Mouse (Mus musculus) liver, postnatal 0 days (tissue): ENCODE results near the gene C030005K15Rik. TPM values are rescaled to one million over a fixed set of nuclear protein-coding genes. Genes with fewer than 3 reads are reported as not detected.

Experiments used
- ATAC-seq: fragments of 200-750 bp; cut with Nextera tagmentation; 2 replicates; pipeline ENCODE4 v1.8.0; 2017; ENCODE audit warnings: mild to moderate bottlenecking, moderate library complexity
- DNase-seq: peaks from one replicate; pipeline ENCODE4 v3.0.0-alpha.2; 2016
- H3K27ac ChIP-seq: fragments of 300-500 bp; sonication (generic); 2 replicates; pipeline ENCODE4 v1.5.1; 2014; ENCODE audit warnings: antibody characterized with exemption, moderate library complexity, mild to moderate bottlenecking, low read depth
- H3K27me3 ChIP-seq: fragments of 300-500 bp; sonication (generic); 2 replicates; pipeline ENCODE4 v1.6.1; 2014; ENCODE audit warnings: low read length, control low read depth, mixed read lengths; ENCODE audit not compliant: insufficient read depth
- H3K36me3 ChIP-seq: fragments of 300-500 bp; sonication (generic); replicated peaks from 2 replicates; pipeline ENCODE4 v1.6.1; 2014; ENCODE audit warnings: mild to moderate bottlenecking, control low read depth, low read length, moderate library complexity, mixed read lengths; ENCODE audit not compliant: insufficient read depth
- H3K4me1 ChIP-seq: fragments of 300-500 bp; sonication (generic); 2 replicates; pipeline ENCODE4 v1.6.1; 2014; ENCODE audit warnings: antibody characterized with exemption, mild to moderate bottlenecking, control low read depth; ENCODE audit not compliant: insufficient read depth
- H3K4me2 ChIP-seq: fragments of 300-500 bp; sonication (generic); 2 replicates; pipeline ENCODE4 v1.6.1; 2014; ENCODE audit warnings: low read depth, mild to moderate bottlenecking, low read length, moderate library complexity, mixed read lengths
- H3K4me3 ChIP-seq: fragments of 300-500 bp; sonication (generic); 2 replicates; pipeline ENCODE4 v1.5.1; 2014; ENCODE audit warnings: low read depth, low read length
- H3K9ac ChIP-seq: fragments of 300-500 bp; sonication (generic); replicated peaks from 2 replicates; pipeline ENCODE4 v1.6.1; 2014; ENCODE audit warnings: mild to moderate bottlenecking, moderate library complexity
- H3K9me3 ChIP-seq: fragments of 300-500 bp; sonication (generic); 2 replicates; pipeline ENCODE4 v1.6.1; 2016; ENCODE audit warnings: mild to moderate bottlenecking, control low read depth, low read length, mixed read lengths
- CTCF ChIP-seq: sonication (generic); IDR thresholded peaks from 2 replicates; pipeline ENCODE4 v1.5.1; 2016; ENCODE audit warnings: antibody characterized with exemption, low read depth
- EP300 ChIP-seq: IDR thresholded peaks from 2 replicates; pipeline ENCODE4 v1.6.1; 2016; ENCODE audit warnings: antibody characterized with exemption, low read depth, mild to moderate bottlenecking
- WGBS: fragments of 180-500 bp; shearing (Covaris S2); extraction: QIAGEN DNeasy Blood & Tissue Kit; methylation state at CpG from one replicate; pipeline ENCODE4 v1.1.7; 2014; ENCODE audit not compliant: insufficient replicate concordance; 5-methylcytosine and 5-hydroxymethylcytosine counted together
- polyA plus RNA-seq: library from polyadenylated mRNA; unstranded; fragments of >200 nt; fragmentation: Nextera tagmentation; extraction: Ambion mirVana; gene quantifications from 2 replicates; pipeline ENCODE4 v1.2.1, GENCODE M21; 2015

The C030005K15Rik gene
- polyA plus RNA-seq, 1 experiment from 2014 or later, result not detected

- Histone ChIP-seq H3K36me3 (no peaks in the 10 kb centered on the region), H3K9me3 (no peaks in the 10 kb centered on the region), H3K27me3 (no peaks in the 10 kb centered on the region), H3K27ac (no peak overlapping the region), H3K4me1 (no peaks in the 10 kb centered on the region), H3K4me3 (no peak overlapping the region), H3K4me2 (no peak overlapping the region), H3K9ac (no peak overlapping the region)
- TF ChIP-seq CTCF, result no peak
- TF ChIP-seq EP300, result no peak
- no peak for ATAC-seq
- no peak for DNase-seq
- WGBS, result 61% methylated on average over 2 of the region's 2 CpGs
Measured at GRCm38 (mm10) chr10:97718021-97718420, 8.5 kb downstream of the C030005K15Rik start.

DNA sequence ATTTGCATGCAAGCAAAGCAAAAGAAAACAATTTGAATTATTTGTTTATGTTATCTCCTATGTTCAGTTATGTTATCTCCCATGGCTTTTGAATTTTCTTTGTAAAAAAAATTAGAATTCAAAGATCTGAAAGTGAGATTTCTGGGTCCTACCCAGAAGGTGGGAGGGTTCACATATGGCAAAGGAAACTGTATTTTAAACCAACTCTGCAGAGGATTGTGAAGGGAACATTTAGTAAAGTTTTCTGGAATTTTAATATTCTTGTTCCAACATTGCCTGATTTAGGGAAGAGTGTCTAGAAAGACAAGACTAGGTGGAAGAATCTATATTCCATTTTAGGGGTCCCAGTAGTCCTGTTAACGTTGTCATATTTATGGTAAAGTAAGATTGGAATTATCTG is 9.3 kb downstream of the C030005K15Rik start:
- no peaks in the 10 kb centered on the region for H3K4me1 ChIP-seq
- DNase-seq, result no peak
- H3K27ac ChIP-seq, result no peak overlapping the region
- H3K9ac ChIP-seq, result no peak overlapping the region
- ATAC-seq, result no peak
- H3K9me3 ChIP-seq, result no peaks in the 10 kb centered on the region
- H3K27me3 ChIP-seq, result no peaks in the 10 kb centered on the region
- H3K4me3 ChIP-seq, result no peak overlapping the region
- no peaks in the 10 kb centered on the region for H3K36me3 ChIP-seq
- 69% methylated on average over 1 of the region's 1 CpGs for WGBS
- H3K4me2 ChIP-seq, result no peak overlapping the region
- no peak for TF ChIP-seq CTCF
- TF ChIP-seq EP300, result no peak

DNA sequence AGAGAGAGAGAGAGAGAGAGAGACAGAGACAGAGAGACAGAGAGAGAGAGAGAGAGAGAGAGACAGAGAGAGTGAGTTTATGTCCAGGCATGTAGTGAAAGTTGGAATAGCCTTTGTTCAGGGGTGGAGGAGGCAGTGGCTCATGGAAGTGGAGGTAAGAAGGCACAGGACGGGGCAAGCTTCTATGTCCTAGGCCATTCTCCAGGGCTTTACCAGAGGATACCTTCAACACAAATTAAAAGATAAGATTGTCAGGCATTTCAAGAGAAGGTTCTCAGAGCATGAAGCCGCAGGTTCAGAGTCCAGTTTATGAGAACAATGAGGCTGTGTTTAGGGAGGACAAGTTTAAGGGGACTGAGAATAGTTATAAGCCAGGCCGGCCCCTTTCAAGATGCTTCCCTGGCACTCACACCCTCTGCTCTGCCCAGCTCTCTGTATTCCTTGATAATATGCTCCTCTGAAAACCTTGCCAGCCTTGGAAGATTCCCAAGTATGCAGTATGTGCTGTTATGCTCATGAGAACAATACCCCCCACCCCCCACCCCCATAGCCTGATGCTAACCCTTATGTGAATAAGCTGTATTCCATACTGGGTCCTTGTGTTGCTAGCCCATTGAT is 11.2 kb downstream of the C030005K15Rik start:
- Histone ChIP-seq H3K27ac (no peak overlapping the region), H3K36me3 (no peaks in the 10 kb centered on the region), H3K9ac (no peak overlapping the region), H3K4me1 (no peaks in the 10 kb centered on the region), H3K4me3 (no peak overlapping the region), H3K27me3 (no peaks in the 10 kb centered on the region), H3K9me3 (no peaks in the 10 kb centered on the region), H3K4me2 (no peak overlapping the region)
- ATAC-seq, result no peak
- no peak for TF ChIP-seq CTCF
- TF ChIP-seq EP300, result no peak
- WGBS, result 72% methylated on average over 3 of the region's 3 CpGs
- no peak for DNase-seq

GRCm38 (mm10) chr10:97714584-97714983 is 12.0 kb downstream of the C030005K15Rik start:
- Histone ChIP-seq H3K4me1 (no peaks in the 10 kb centered on the region), H3K27me3 (no peaks in the 10 kb centered on the region), H3K4me3 (no peak overlapping the region), H3K9ac (no peak overlapping the region), H3K9me3 (no peaks in the 10 kb centered on the region), H3K27ac (no peak overlapping the region), H3K36me3 (no peaks in the 10 kb centered on the region), H3K4me2 (no peak overlapping the region)
- ATAC-seq (no peak), DNase-seq (no peak)
- 68% methylated on average over 4 of the region's 4 CpGs for WGBS
- TF ChIP-seq EP300 (no peak), CTCF (no peak)

GRCm38 (mm10) chr10:97712687-97713086 is 13.9 kb downstream of the C030005K15Rik start:
- TF ChIP-seq EP300 (no peak), CTCF (peak; percentile 82)
- H3K27me3 ChIP-seq, result no peaks in the 10 kb centered on the region
- H3K4me3 ChIP-seq, result no peak overlapping the region
- no peaks in the 10 kb centered on the region for H3K9me3 ChIP-seq
- no peaks in the 10 kb centered on the region for H3K36me3 ChIP-seq
- no peak overlapping the region for H3K9ac ChIP-seq
- no peak overlapping the region for H3K4me2 ChIP-seq
- DNase-seq (no peak), ATAC-seq (no peak)
- no peak overlapping the region for H3K27ac ChIP-seq
- no peaks in the 10 kb centered on the region for H3K4me1 ChIP-seq
- 1% methylated on average over 5 of the region's 5 CpGs for WGBS

- TF ChIP-seq EP300 (no peak), CTCF (peak; percentile 68)
- H3K27me3 ChIP-seq, result no peaks in the 10 kb centered on the region
- no peaks in the 10 kb centered on the region for H3K9me3 ChIP-seq
- no peak overlapping the region for H3K4me2 ChIP-seq
- 46% methylated on average over 1 of the region's 1 CpGs for WGBS
- H3K36me3 ChIP-seq, result no peaks in the 10 kb centered on the region
- H3K9ac ChIP-seq, result no peak overlapping the region
- ATAC-seq (no peak), DNase-seq (peak; percentile 19)
- no peak overlapping the region for H3K27ac ChIP-seq
- no peaks in the 10 kb centered on the region for H3K4me1 ChIP-seq
- no peak overlapping the region for H3K4me3 ChIP-seq
Measured at GRCm38 (mm10) chr10:97704562-97704961, 22.0 kb downstream of the C030005K15Rik start.

DNA sequence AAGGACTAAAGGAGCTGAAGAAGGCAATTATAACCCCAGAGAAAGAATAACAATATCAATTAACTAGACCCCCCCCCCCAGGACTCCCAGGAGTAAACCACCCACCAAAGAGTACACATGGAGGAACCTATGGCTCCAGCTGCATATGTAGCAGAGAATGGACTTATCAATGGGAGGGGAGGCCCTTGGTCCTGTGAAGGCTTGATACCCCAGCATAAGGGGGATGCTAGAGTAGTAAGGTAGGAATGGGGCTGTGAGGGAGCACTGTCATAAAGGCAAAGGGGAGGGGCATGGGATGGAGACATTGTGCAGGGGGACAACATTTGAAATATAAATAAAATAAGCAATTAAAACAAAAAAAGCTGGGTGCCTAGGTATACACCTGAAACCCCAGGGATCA is 24.2 kb downstream of the C030005K15Rik start:
- ATAC-seq (no peak), DNase-seq (no peak)
- Histone ChIP-seq H3K4me1 (no peaks in the 10 kb centered on the region), H3K27ac (no peak overlapping the region), H3K4me3 (no peak overlapping the region), H3K9ac (no peak overlapping the region), H3K4me2 (no peak overlapping the region), H3K36me3 (no peaks in the 10 kb centered on the region), H3K27me3 (no peaks in the 10 kb centered on the region), H3K9me3 (no peaks in the 10 kb centered on the region)
- TF ChIP-seq CTCF (no peak), EP300 (no peak)
